Mouse (Mus musculus) left cerebral cortex, adult 9 months (tissue): ENCODE measurements at regions not wholly inside any gene's neighbourhood (a gene's known extent, or its start where the extent isn't known, plus 50 kb on each side); places are given as distances from the start of the nearest gene placed in this dataset.

ENCODE experiments used
- DNase-seq, 2 experiments: peaks; one replicate each; pipeline ENCODE4 v3.0.0; 2022; ENCODE audit warnings: low spot score in 2 of 2

DNA sequence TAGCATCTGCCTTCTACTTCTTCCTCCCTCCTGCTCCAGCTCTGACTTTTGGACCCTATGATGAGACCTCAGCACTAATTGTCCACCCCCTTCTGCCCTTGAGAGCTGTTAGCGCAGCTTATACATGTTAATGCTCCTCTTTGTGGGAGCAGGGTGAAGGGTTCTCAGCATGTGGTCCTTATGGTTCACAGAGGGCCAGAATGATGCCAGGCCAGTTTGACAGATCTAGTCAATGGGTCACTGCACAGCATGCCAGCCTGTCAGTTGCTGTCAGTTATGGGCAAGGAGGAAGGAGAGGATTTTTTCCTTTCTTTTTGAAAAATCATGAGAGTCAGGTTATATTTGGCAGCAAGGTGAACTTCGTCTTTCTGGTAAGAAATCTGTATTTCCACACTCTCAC, 68.4 kb downstream of the 4931417E11Rik start:
- DNase-seq, result no peak

DNA sequence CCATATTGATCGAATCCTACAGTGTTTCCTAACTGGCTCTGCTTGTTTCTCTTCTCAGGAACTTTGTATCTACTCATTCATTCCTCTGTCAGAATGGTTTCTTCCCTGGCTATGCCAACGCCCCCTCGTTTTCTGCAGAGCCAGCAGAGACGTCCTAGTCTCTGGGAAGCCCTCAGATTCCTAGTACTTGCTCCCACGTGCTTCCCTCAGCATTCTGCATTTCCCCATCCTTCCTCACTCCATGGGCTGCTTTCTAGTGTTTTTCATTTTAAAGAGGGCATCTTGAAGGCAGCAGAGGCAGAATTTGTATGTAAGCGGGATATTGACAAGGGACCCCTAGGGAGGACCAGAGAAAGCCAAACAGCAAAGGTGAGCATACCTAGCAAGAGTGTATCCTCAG, 80.2 kb downstream of the 4931417E11Rik start:
- peak in 1 of 2 experiments; percentile 20 for DNase-seq

DNA sequence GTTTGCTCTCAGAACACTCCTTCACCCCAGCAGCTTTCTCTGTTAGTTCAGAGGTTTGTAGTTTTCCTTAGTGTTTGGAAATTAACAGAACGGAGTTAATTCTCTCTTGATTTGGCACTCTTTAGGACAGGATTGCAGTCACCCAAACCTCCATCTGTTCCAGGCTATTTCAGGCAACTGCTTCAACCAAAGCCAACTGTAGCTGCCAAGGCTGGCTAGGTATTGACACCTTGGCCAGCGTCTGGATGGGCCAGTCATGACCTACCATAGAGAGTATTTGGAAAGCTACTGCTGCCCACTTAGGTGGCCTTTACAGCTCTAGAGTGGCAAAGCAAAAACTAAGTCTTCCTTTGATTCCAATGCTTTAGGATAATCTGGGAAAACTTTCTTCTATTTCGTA, 83.2 kb downstream of the 4931417E11Rik start:
- DNase-seq, result no peak

DNA sequence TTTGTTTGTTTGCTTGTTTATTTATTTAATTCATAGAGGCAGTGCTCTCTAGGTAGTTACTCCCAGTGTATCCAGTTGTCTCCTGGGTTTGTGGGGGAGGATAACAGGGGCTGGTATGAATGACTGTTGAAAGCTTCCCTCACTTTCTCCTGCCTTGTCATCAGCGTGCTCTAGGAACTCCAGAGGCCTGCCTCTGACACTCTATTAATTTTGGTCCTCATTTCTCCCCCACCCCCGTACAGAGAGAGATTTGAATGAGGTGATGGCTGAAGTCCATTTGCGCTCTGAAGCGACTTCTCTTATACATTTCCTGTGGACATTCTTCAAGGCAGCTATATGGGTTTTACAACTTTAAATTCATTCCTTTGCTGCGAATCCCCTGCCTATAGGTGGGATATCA, 89.6 kb downstream of the 4931417E11Rik start:
- no peak for DNase-seq

DNA sequence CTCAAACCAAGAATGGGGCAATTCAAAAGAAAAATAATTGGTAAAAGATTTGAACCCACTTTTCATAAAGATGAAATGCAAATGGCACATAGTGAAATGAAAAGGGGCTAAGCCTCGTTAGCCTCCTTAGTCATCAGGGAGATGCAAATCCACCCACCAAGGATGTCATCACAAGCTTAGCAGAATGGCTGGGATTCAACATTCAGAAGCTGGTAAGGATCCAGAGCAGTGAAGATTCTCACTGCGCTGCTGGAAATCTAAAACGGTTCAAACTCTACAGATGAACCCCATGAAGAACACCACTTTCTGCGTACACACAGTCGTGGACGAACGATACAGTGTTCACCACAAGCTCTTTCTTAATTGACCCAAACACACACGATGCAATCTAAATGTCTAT, 91.6 kb downstream of the 4931417E11Rik start:
- peak in 1 of 2 experiments; percentile 20 for DNase-seq

DNA sequence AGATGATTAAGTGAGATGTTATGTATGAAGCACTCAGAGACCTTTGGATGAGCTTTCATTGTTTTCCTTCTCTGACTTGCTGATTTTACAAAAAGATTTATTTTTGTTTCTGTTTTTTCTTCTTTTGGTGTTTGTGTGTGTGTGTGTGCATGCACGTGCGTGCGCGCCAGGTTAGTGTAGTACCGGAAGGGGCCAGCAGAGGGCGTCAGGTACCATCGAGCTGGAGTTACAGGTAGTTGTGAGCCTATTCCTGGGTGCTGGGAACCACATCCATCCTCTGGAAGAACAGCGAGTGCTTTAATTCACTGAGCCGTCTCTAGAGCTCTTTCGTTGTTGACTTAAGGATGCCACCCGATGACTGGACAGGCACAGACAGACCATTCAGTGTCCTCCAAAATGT, 93.2 kb downstream of the 4931417E11Rik start:
- no peak for DNase-seq

DNA sequence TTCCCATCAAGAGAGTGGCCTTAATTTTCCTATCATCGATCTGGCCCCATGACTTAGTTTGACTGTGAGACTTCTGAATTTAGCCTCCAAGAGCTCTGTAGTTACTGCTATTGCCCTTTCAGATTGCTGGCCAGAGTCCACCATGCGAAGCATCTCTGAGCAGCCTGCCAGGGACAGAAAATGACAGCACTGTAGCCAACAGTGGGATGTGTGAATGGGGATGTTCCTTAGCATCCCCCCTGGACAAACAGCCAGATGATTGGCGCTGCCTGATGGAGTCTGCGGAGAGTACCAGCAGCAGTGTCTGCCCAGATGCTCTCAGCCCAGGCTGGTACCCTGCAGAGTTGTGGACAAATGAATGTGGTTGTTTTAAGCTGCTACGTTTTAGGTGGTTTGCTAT, 96.6 kb downstream of the 4931417E11Rik start:
- no peak for DNase-seq

DNA sequence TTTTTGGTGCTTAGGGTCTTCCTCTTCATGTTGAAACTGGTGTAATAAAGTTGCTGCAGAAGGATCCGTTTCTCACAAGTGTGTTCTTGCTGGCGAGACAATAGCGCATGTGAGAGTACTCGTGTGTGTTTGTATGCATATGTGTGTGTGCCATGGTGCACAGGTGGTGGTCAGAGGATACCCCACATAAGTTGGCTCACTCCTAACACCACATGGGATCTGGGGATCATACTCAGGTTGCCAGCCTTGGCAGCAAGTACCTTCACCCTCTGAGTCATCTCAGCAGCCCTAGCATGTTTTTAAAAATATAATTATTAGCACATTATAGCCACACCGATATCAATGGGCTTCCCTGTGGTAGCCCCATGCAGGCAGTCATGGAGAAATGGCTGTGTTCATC, 97.6 kb downstream of the 4931417E11Rik start:
- no peak for DNase-seq

DNA sequence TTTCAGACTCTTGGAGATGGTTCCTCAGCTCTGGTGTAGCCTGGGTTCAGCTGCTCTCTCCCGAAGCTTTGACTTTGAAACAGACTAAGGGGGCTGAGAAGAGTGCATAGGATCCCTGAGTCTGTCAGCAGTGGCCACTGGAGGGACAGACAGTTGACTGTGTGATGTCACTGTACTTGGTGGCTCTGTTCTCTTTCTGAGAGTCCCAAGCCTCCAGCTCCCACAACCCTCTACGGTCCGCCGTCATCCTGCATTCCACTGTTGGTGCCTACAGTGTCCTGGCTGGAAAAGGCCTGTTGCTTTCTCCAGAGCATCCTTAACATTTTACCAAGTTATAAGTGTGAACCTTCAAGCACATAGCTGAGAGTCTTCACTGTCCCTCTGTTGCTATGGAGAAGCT, 98.6 kb downstream of the 4931417E11Rik start:
- no peak for DNase-seq

DNA sequence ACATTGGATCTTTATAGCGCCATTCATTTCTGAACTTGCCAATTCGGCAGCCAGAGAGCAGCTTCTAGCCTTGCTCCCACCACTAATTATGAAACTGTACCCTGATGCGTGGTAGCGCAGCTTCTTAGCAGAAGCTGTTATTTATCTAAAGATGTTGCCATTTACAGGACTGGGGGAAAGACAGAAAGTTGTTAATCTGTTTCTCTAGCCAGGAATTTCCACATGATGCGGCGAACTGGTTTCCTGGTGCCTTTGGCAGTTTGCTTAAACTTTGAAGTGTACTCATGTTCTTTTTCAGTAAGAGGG, 100.7 kb downstream of the 4931417E11Rik start:
- DNase-seq, result peak in 1 of 2 experiments; percentile 10

DNA sequence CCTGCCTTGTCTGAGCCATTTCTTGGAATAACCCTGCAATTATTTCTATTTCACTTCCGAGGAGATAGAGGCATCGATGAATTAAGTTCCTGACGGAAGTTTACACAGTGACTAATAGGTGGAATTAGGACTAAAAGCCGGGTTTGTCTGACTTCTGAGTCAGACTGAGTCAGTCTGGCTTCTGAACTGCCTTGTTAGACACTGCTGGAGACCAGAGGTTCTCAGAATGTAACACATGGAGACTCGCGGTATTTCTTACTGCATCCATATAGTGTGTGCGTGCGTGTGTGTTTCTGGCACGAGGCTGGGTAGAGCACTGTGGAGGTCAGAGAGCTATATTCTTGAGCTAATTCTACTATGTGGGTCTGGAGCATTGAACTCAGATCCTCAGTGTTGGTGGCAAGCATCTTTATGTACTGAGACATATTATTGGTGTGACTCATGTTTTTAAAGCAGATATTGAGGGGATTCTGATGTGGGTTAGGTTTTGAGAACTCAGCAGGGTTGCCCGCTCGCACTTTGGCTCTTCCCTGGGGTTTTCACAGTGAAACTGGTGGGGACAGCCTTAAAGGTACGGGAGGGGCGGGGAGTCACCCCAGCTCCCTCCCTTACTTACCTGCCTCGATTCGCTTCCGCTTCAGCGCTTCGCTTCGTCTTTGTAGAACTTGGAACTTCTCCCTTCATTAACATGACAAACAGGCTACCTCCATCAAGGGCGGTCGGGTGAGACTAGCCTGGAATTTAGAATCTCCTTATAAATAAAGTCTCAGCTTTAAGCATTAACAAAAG, 101.2 kb downstream of the 4931417E11Rik start:
- DNase-seq, result no peak

DNA sequence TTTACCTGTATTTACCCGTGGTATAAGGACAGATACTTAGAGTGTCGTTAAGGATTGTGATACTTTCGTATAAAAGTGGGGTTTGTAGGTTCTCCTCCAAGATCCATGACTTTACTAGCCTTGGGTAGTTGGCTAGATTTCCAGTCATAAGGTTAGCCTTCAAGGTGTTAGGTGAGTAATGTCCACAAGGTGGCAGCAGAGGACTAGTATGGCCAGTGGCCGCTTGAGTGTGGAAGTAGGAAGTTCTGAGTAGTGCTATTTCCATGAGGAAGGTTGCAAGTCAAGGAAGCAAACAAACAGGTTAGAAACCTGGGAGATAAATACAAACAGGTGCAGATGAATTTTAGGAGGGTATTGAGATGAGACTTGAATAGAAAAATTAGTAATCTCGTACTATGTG, 101.9 kb downstream of the 4931417E11Rik start:
- peak in 1 of 2 experiments; percentile 84 for DNase-seq

DNA sequence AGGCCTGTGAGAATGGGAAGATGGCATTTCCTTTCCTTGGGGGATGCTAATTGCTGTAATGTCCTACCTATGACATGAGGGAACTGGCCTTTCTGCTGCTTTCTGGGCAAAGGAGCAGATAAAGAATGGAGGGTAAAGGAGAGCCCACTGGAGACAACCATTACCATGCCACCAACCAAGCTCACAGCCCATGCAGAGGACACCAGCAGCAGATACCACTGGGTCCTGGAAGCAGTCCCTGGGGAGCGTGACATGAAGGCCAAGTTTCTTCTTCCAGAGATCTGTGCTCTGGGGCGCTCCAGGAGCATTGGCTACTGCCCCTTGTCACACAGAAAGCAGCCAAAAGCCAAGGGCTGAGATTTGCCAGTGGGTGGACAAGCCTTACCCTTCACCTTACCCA, 102.8 kb downstream of the 4931417E11Rik start:
- DNase-seq, result no peak

DNA sequence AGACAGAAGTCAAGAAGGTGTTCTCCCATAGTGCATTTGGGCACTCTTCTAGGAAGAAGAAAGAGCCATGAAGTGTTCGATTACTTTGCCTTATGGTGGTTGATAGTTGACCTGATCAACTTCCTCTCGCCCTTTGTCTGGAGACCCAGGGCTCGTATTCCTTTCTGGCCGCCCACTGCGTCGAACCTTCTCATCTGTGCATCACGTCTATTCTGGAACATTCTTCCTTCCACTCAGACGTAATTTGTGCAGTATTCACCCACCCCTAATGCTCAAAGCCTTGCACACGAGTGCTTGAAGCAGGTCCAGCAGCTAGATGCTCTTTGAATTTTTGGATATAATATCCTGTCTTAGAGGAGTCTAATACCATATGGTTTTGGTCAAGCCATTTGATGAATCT, 104.2 kb downstream of the 4931417E11Rik start:
- no peak for DNase-seq

DNA sequence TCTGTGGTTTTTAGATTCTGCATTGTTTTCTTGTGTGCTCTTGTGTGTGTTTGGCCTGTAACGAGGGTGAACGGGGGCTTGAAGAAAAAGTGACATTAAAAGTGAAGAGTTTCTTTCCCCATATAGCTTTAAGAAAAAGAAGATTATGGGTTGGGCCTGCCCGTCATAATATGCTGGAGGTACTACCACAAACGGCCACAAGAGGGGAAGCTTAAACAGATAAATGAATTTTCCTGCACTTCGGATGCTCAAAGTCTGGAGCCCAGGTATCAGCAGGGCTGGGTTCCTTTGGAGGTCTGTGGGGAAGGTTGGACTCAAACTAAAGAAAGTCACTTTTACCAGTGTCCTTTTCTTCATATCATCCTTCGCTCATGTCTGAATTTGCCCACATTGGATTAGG, 86.8 kb downstream of the Suclg1 start:
- no peak for DNase-seq

DNA sequence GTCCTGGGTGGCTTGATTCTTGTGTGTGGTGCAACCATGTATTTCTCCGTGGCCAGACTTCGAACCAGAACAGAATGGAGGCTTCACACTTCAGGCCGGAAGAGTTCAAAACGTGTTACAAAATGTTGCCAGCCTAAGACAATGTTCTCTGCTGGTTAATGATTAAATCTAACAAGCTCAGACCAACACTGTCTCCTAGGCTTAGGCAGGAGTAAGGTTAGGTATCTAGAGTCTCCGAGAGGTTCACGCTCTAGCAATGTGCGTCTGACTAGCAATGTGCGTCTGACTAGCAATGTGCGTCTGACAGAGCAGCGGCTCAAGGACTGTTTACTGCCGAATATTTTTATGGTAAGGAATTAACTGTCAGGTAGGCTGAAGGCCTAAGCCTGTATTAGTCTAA, 81.5 kb downstream of the Suclg1 start:
- no peak for DNase-seq
